Mouse (Mus musculus) kidney, adult 18-20 months (tissue): ENCODE measurements at regions not wholly inside any gene's neighbourhood (a gene's known extent, or its start where the extent isn't known, plus 50 kb on each side); places are given as distances from the start of the nearest gene placed in this dataset.

Experiments used
- DNase-seq: peaks from one replicate; pipeline ENCODE4 v3.0.0; 2021

- DNase-seq = no peak
Observed at GRCm38 (mm10) chr9:88073579-88073978, 253.4 kb upstream of the Nt5e start.

- DNase-seq = no peak
Observed at GRCm38 (mm10) chr9:88082931-88083479, 244.0 kb upstream of the Nt5e start.

- no peak for DNase-seq
Observed at GRCm38 (mm10) chr9:88085181-88085816, 241.7 kb upstream of the Nt5e start.

GRCm38 (mm10) chr9:88085866-88086265 is 241.1 kb upstream of the Nt5e start:
- DNase-seq = no peak

- DNase-seq = no peak
Observed at GRCm38 (mm10) chr9:88091781-88092527, 235.0 kb upstream of the Nt5e start.

GRCm38 (mm10) chr9:88092561-88092960 is 234.4 kb upstream of the Nt5e start:
- no peak for DNase-seq

GRCm38 (mm10) chr9:88113094-88113493 is 213.9 kb upstream of the Nt5e start:
- DNase-seq = no peak

GRCm38 (mm10) chr9:88120536-88120935 is 206.5 kb upstream of the Nt5e start:
- no peak for DNase-seq

- no peak for DNase-seq
Observed at GRCm38 (mm10) chr9:88120963-88121570, 205.9 kb upstream of the Nt5e start.

- DNase-seq = no peak
Observed at GRCm38 (mm10) chr9:88124322-88125005, 202.5 kb upstream of the Nt5e start.

- DNase-seq = no peak
Observed at GRCm38 (mm10) chr9:88163025-88163780, 163.8 kb upstream of the Nt5e start.

- DNase-seq = no peak
Observed at GRCm38 (mm10) chr9:88177575-88178254, 149.3 kb upstream of the Nt5e start.

GRCm38 (mm10) chr9:88181189-88181994 is 145.6 kb upstream of the Nt5e start:
- DNase-seq = no peak

- DNase-seq = no peak
Observed at GRCm38 (mm10) chr9:88207378-88207777, 119.6 kb upstream of the Nt5e start.

GRCm38 (mm10) chr9:88208022-88208421 is 119.0 kb upstream of the Nt5e start:
- no peak for DNase-seq

GRCm38 (mm10) chr9:88214758-88215157 is 112.2 kb upstream of the Nt5e start:
- no peak for DNase-seq

- DNase-seq = no peak
Observed at GRCm38 (mm10) chr9:88220360-88220759, 106.6 kb upstream of the Nt5e start.

- DNase-seq = no peak
Observed at GRCm38 (mm10) chr9:88221276-88221675, 105.7 kb upstream of the Nt5e start.

- peak; percentile 39 for DNase-seq
Observed at GRCm38 (mm10) chr9:88221850-88222353, 105.1 kb upstream of the Nt5e start.

- DNase-seq = no peak
Observed at GRCm38 (mm10) chr9:88237126-88237525, 89.9 kb upstream of the Nt5e start.

GRCm38 (mm10) chr9:88238346-88238745 is 88.7 kb upstream of the Nt5e start:
- no peak for DNase-seq
